Mouse (Mus musculus): ENCODE measurements around the gene Ogfrl1.
"Not testable (repeated sequence)": the region's sequence is repeated elsewhere in the genome, so short reads cannot be mapped to it uniquely, and the experiment has no call there.

Gene Ogfrl1

DNA sequence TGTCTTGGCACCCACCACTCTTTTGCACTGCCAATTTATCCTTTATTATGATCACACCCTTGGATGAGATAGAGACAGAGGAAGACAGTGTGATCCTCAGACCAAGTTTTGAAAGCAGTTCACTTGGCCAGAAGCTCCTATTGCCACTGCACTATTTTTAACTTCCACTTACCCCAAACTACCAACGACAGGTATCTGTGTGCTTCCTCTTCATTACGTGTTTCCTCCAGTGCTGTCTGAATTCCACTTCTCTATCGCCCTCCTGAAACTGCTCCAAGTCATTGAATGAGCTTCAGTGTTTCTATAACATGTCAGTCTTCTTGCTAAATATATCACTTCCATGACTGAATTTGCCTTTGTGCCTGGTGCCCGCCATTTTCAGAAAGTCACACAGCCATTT, at the start of gene Ogfrl1:
Gene Ogfrl1, minus strand, starts transcription at position 150 of the 400 bp plus-strand sequence.
- DNase-seq: no peak

GRCm38 (mm10) chr1:23445736-23446424, 48.3 kb upstream of the Ogfrl1 start:
- no peak for DNase-seq

- no peak for DNase-seq
These were observed 36.0 kb upstream of the Ogfrl1 start for GRCm38 (mm10) chr1:23433612-23434011.

GRCm38 (mm10) chr1:23426447-23426846, 28.9 kb upstream of the Ogfrl1 start:
- no peak for DNase-seq

GRCm38 (mm10) chr1:23418941-23419340, 21.4 kb upstream of the Ogfrl1 start:
- DNase-seq: no peak

GRCm38 (mm10) chr1:23418059-23418458, 20.5 kb upstream of the Ogfrl1 start:
- DNase-seq: no peak

GRCm38 (mm10) chr1:23417562-23417961, 20.0 kb upstream of the Ogfrl1 start:
- DNase-seq: no peak

DNA sequence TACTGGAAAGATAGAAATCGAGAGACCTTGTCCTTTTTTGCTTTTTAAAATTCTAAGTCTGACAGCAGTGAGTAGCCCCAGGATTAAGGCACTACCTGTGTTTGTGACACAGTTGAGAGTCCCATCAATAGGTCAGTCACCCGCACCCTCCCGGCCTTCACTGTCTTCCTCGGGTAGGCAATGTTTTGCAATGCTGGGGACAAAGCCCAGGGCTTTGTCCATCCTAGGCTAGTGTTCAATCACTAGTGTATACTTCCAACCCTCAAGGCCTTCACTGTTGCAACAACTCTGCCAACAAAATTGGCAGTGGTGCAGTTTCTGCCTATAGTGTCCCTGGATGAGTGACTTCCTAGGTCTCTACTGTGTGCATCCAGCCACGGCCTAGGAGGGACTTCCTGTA, 14.0 kb upstream of the Ogfrl1 start:
- DNase-seq: no peak

GRCm38 (mm10) chr1:23409960-23410359, 12.4 kb upstream of the Ogfrl1 start:
- no peak for DNase-seq

- DNase-seq: no peak
These were observed 4.8 kb upstream of the Ogfrl1 start for GRCm38 (mm10) chr1:23402401-23402800.

GRCm38 (mm10) chr1:23399552-23399951, 2.0 kb upstream of the Ogfrl1 start:
- no peak for DNase-seq

- DNase-seq: not testable (repeated sequence)
These were observed 3.2 kb downstream of the Ogfrl1 start for GRCm38 (mm10) chr1:23394356-23394755.

DNA sequence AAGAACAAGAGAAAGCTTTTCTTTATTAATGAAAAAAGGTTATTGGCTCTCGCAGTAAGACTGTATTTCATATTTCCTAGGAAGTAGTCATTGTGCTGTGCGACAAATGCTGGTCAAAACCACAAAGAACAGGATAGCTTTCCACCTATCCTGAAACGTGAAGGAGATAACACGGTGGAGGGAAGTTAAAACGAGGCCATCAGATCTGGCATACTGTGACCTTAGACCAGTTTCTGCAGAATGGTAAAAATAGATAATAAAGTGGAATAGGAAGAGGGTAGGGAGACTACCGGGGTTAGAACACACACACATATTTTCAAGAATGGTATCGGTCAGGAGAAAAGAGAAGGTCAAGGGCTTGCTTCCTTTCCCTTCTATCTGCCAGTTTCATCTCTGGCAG, 5.8 kb downstream of the Ogfrl1 start:
- DNase-seq: no peak

- DNase-seq: no peak
These were observed 13.2 kb downstream of the Ogfrl1 start for GRCm38 (mm10) chr1:23384326-23384725.

- peak; percentile 77 for DNase-seq
These were observed 14.5 kb downstream of the Ogfrl1 start for GRCm38 (mm10) chr1:23382806-23383653.

GRCm38 (mm10) chr1:23382461-23382805, 15.1 kb downstream of the Ogfrl1 start:
- no peak for DNase-seq

DNA sequence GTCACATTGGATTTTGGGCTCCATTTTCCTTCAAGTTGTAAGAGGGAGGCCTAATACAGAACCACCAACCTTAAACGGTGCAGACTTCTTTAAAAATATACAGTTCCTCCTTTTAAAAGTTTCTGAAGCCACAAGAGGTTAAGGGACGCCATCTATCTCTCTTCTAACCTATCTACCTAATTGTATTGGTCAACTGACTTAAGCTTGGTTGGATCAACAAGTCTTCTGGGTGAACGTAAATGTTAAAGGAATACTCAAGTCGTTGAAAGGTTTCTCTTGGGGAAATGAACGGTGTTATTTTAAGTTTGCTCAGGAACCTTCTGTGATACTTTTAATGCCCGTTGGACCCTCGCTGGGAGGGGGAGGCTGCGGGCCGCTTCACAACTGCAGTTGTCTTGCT, 15.5 kb downstream of the Ogfrl1 start:
- no peak for DNase-seq

- DNase-seq: no peak
These were observed 17.4 kb downstream of the Ogfrl1 start for GRCm38 (mm10) chr1:23379911-23380740.

DNA sequence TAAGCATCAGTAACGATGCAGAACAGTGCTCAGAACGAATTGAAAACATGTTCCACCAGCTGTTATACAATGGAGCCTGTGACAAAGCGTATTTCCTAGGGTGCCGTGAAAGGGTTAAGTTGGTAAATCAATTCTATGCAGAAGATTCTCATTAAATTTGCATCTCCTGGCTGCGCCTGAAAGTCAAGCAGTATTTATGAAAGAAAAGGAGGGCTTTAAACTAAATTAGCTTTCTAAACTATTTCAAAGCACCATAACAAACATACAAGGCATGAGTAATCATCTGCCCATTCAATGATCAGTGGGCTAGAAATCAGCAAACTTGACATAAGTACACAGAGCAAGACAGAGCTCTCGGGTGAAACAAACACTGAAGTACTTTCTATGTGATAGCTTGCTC, 18.3 kb downstream of the Ogfrl1 start:
- DNase-seq: no peak

DNA sequence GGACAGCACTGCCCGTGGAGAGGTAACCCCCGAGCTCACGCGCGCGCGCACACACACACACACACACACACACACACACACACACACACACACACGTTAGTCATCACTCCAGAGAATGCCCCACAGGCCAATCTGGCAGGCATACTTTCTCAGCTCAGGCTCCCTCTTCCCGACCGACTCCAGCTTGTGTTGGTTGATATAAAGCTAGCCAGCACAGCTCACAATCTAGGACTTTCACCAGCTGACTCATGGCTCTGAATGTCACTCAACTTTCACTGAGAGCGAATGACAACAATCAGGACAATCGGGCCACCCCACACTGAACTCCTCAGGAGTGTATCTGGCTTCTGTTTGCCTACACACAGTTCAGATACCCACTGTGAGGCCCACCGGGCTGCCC, 20.0 kb downstream of the Ogfrl1 start:
- DNase-seq: no peak

DNA sequence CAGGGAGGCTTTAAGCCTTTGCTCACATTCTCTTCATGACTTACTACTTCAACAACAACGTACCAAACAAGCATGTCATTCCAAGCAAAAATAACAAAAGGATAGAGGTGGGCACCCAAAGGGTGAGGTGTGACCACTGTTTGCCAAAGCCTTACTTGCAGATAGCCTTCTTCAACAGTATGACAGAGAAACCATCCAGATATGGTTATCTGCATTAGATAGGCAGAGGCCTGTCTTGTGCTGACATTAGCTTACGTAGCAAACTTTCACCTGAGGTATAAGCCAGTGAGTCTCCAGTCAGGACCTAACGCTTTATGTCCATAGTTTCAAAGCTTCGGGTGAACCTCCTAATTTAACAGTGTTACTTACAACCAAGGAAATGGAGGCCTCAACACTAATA, 23.4 kb downstream of the Ogfrl1 start:
- no peak for DNase-seq

GRCm38 (mm10) chr1:23365614-23366013, 32.0 kb downstream of the Ogfrl1 start:
- DNase-seq: no peak

GRCm38 (mm10) chr1:23352895-23353294, 44.7 kb downstream of the Ogfrl1 start:
- DNase-seq: no peak

GRCm38 (mm10) chr1:23351756-23352155, 45.8 kb downstream of the Ogfrl1 start:
- no peak for DNase-seq
